Mouse (Mus musculus) hindbrain, embryonic 11.5 days (tissue): ENCODE data around the gene Pcsk4. TPM values are rescaled to one million over a fixed set of nuclear protein-coding genes. Genes with fewer than 3 reads are reported as not detected.
A peak's percentile ranks its signal among the peaks of the same experiment; 100 is the strongest.

Source experiments
- ATAC-seq: fragments of 200-750 bp; cut with Nextera tagmentation; 2 replicates; pipeline ENCODE4 v1.8.0; 2017; ENCODE audit warnings: mild to moderate bottlenecking, moderate TSS enrichment, moderate library complexity; ENCODE audit not compliant: low FRiP score
- DNase-seq: peaks from one replicate; pipeline ENCODE4 v3.0.0-alpha.2; 2015; ENCODE audit warnings: low spot score
- H3K27ac ChIP-seq: fragments of 300-500 bp; sonication (generic); 2 replicates; pipeline ENCODE4 v1.5.1; 2014; ENCODE audit warnings: mild to moderate bottlenecking, low read depth, low read length
- H3K27me3 ChIP-seq: fragments of 300-500 bp; sonication (generic); 2 replicates; pipeline ENCODE4 v1.6.1; 2014; ENCODE audit warnings: mild to moderate bottlenecking, low read length, moderate library complexity, mixed read lengths; ENCODE audit not compliant: control insufficient read depth, insufficient read depth
- H3K36me3 ChIP-seq: fragments of 300-500 bp; sonication (generic); 2 replicates; pipeline ENCODE4 v1.6.1; 2014; ENCODE audit warnings: mild to moderate bottlenecking, low read length, moderate library complexity, mixed read lengths; ENCODE audit not compliant: control insufficient read depth, insufficient read depth
- H3K4me1 ChIP-seq: fragments of 300-500 bp; sonication (generic); replicated peaks from 2 replicates; pipeline ENCODE4 v1.6.1; 2014; ENCODE audit warnings: low read length, mixed read lengths; ENCODE audit not compliant: control insufficient read depth, insufficient read depth
- H3K4me2 ChIP-seq: fragments of 300-500 bp; sonication (generic); replicated peaks from 2 replicates; pipeline ENCODE4 v1.6.1; 2014; ENCODE audit warnings: mild to moderate bottlenecking, low read depth, low read length
- H3K4me3 ChIP-seq: fragments of 300-500 bp; sonication (generic); 2 replicates; pipeline ENCODE4 v1.5.1; 2014; ENCODE audit warnings: low read depth, low read length
- H3K9ac ChIP-seq: fragments of 300-500 bp; sonication (generic); 2 replicates; pipeline ENCODE4 v1.6.1; 2014; ENCODE audit warnings: low read depth, low read length
- H3K9me3 ChIP-seq: fragments of 300-500 bp; sonication (generic); 2 replicates; pipeline ENCODE4 v1.6.1; 2016; ENCODE audit warnings: low read length; ENCODE audit not compliant: control insufficient read depth
- WGBS: fragments of 180-500 bp; shearing (Covaris S2); extraction: QIAGEN DNeasy Blood & Tissue Kit; methylation state at CpG from one replicate; pipeline ENCODE4 v1.1.7; 2014; 5-methylcytosine and 5-hydroxymethylcytosine counted together
- polyA plus RNA-seq: library from polyadenylated mRNA; unstranded; fragments of >200 nt; fragmentation: Nextera tagmentation; extraction: Ambion mirVana; gene quantifications from 2 replicates; pipeline ENCODE4 v1.2.1, GENCODE M21; 2014

The Pcsk4 gene
- polyA plus RNA-seq, 1 experiment from 2014 or later, result 1.8 TPM

DNA sequence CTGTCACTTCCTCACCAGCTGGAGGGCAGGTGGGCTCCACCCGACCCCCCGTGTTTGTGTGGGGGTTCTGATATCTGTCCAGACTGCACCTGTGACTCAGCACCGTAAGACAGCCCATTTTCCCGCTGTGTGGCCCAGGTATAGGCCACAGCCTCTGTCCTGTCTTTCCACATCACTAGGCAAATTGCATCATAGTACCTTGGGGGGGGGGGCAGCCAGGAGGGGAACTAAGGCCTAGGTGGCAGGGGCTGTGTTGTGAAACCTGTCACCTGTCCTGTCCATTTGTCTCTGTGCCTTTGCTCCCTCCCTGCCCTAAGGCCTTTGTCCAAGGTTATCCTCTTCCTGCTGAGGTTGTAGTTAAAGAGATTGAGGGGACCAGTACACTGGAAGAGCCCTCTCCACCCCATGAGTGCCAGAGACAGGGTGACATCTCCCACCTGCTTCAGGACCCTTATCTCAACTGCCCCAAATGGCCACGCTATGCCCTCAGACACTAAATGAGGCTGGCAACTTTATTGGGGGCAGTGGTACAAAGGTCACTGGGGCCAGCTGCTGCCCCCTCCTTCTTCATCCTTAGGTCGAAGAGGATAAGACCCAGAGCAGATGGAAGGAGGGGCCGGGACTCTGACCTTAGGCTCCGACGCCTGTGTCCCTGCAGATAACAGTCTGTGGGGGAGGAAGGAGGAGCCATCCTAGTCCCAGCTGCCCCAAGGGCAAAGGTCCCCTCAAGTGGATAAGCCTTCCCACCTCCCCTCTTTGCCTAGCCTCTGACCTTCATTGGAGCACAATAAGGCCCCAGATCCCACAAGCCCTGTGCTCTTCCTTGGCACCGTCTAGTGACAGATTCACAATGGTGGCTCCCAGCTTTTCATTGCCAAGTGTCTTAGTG, 2.6 kb upstream of the Pcsk4 start:
- WGBS, result 61% methylated on average over 10 of the region's 10 CpGs

DNA sequence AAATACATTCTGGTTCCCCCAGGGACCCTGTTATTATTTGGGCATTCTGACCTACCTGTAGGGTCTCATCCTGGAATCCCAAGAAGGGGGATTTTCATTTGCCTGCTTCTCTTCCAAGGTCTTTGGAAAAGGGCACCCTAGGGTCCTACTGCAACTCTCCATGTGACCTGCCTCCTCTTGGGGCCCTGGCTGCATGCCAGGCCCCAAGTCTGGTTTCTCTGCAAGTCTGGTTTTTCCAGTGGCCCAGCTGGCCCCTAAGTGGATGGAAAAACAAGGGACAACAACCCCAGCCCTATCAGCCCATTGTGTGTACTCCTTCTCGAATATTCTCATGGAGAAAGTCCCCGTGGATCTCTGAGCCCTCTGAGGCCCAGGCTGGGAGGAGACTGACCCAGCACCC, 1.6 kb upstream of the Pcsk4 start:
- Histone ChIP-seq H3K4me3 (no peak overlapping the region), H3K4me1 (0 out of 2 replicates have a peak, but pooled peaks cover 5% of the 10 kb centered on the region), H3K4me2 (peak overlapping the region; percentile 85; the same call in 1 of the 2 replicates), H3K36me3 (no peaks in the 10 kb centered on the region), H3K27me3 (peaks cover 7% of the 10 kb centered on the region), H3K9ac (peak overlapping the region; percentile 19; the same call in 1 of the 2 replicates), H3K9me3 (no peaks in the 10 kb centered on the region), H3K27ac (no peak overlapping the region)
- ATAC-seq (no peak), DNase-seq (no peak)
- 83% methylated on average over 2 of the region's 2 CpGs for WGBS

More for the DNA sequence above, 2.6 kb upstream of the Pcsk4 start:
- Histone ChIP-seq H3K9me3 (no peaks in the 10 kb centered on the region), H3K4me2 (no peak overlapping the region), H3K9ac (no peak overlapping the region), H3K27ac (no peak overlapping the region), H3K27me3 (peaks cover 7% of the 10 kb centered on the region), H3K4me1 (0 out of 2 replicates have a peak, but pooled peaks cover 5% of the 10 kb centered on the region), H3K36me3 (no peaks in the 10 kb centered on the region), H3K4me3 (no peak overlapping the region)
- ATAC-seq (no peak), DNase-seq (no peak)

DNA sequence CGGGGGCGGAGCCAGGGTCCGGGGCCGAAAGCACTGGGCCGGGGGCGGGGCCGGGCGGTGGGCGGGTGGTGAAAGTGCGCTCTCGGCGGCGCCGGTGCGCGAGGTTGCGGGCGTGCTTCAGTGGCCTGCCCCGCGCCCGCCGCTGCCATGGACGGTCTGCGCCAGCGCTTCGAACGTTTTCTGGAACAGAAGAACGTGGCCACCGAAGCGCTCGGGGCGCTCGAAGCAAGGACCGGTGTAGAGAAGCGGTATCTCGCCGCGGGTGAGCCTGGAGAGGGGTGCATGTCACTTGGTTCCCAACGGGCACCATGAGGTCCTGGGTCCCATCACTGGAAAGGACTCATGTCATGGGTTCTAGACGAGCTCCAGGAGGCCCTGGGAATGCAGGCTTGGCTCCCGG, 786 bp upstream of the Pcsk4 start:
- H3K27me3 ChIP-seq, result peaks cover 7% of the 10 kb centered on the region
- no peak overlapping the region for H3K27ac ChIP-seq
- ATAC-seq (no peak), DNase-seq (no peak)
- H3K9me3 ChIP-seq, result no peaks in the 10 kb centered on the region
- H3K4me3 ChIP-seq, result peak overlapping the region; percentile 46
- peak overlapping the region; percentile 49; the same call in 1 of the 2 replicates for H3K9ac ChIP-seq
- peak overlapping the region; percentile 85 for H3K4me2 ChIP-seq
- H3K4me1 ChIP-seq, result 0 out of 2 replicates have a peak, but pooled peaks cover 5% of the 10 kb centered on the region
- 2% methylated on average over 41 of the region's 41 CpGs for WGBS
- no peaks in the 10 kb centered on the region for H3K36me3 ChIP-seq

DNA sequence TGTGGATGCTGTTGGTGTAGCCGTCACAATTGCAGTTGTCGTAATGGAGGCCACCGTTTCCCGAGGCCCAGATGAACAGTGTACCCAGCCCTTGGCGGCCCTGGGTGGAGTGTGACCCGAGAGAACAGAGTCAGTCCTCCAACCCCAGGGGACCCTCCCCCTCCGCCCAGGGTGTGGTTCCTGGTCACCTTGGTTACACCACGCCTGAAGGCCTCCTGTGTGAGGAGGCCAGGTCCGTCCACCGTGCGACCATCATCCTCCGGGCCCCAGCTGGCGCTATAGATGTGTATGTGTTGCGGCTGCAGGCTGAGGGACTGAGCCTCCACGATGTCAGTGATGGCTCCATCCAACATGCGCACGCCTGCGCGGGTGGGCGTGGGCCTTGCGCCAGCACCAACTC, 4.3 kb downstream of the Pcsk4 start:
- H3K27ac ChIP-seq, result no peak overlapping the region
- H3K9me3 ChIP-seq, result no peaks in the 10 kb centered on the region
- no peak overlapping the region for H3K4me3 ChIP-seq
- 81% methylated on average over 21 of the region's 21 CpGs for WGBS
- H3K27me3 ChIP-seq, result peaks cover 2% of the 10 kb centered on the region; the same call in 1 of the 2 replicates
- no peak for DNase-seq
- no peak for ATAC-seq
- H3K9ac ChIP-seq, result no peak overlapping the region
- H3K4me2 ChIP-seq, result no peak overlapping the region
- H3K4me1 ChIP-seq, result 0 out of 2 replicates have a peak, but pooled peaks cover 9% of the 10 kb centered on the region
- H3K36me3 ChIP-seq, result no peaks in the 10 kb centered on the region

DNA sequence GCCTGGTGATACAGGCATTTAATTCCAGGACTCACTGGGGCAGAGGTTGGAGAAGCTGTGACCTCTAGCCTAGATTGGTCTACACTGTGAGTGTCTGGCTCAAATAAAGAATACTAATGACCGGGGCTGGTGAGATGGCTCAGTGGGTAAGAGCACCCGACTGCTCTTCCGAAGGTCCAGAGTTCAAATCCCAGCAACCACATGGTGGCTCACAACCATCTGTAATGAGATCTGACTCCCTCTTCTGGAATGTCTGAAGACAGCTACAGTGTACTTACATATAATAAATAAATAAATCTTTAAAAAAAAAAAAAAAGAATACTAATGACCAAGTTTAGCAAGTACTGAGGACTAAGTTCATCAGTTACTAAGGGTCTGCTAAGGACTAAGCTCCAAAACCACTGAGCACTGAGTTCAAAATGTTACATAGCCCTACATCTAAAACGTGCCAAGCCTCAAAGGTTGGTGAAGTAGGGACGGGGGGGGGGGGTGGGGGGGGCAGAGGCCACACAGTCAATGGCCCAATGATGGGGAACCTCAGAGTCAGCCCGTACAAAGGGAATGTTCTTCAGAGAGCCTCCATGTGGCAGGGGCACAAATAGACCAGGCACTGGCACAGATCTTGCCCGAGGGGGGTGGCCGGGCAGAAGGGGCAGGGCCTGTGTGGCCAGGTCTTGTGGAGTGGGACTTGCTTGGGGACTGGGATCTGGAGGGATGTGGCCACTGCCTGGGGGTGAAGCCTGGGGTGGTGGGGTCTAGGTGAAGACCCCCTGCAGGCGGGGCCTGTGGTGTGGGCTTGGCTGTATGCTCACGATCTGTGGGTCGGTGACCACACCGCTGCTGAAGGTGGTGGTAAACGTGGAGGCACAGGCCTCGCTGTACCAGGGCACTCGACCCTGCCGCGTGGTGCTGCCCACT, 4.9 kb downstream of the Pcsk4 start:
- Histone ChIP-seq H3K27ac (no peak overlapping the region), H3K36me3 (no peaks in the 10 kb centered on the region), H3K27me3 (peaks cover 2% of the 10 kb centered on the region; the same call in 1 of the 2 replicates), H3K4me1 (0 out of 2 replicates have a peak, but pooled peaks cover 9% of the 10 kb centered on the region), H3K4me2 (no peak overlapping the region; the same call in 1 of the 2 replicates), H3K9ac (no peak overlapping the region), H3K9me3 (no peaks in the 10 kb centered on the region), H3K4me3 (no peak overlapping the region)
- 76% methylated on average over 17 of the region's 17 CpGs for WGBS
- DNase-seq (no peak), ATAC-seq (no peak)

GRCm38 (mm10) chr10:80323261-80324119, 5.8 kb downstream of the Pcsk4 start:
- Histone ChIP-seq H3K9ac (peak overlapping the region; percentile 57), H3K4me3 (peak overlapping the region; percentile 47), H3K27me3 (peaks cover 2% of the 10 kb centered on the region; the same call in 1 of the 2 replicates), H3K27ac (no peak overlapping the region), H3K9me3 (no peaks in the 10 kb centered on the region), H3K36me3 (no peaks in the 10 kb centered on the region), H3K4me1 (0 out of 2 replicates have a peak, but pooled peaks cover 7% of the 10 kb centered on the region), H3K4me2 (peak overlapping the region; percentile 97)
- 2% methylated on average over 44 of the region's 46 CpGs for WGBS
- DNase-seq (peak; percentile 52), ATAC-seq (peak; percentile 15; the same call in 1 of the 2 replicates)

- peak overlapping the region; percentile 57; the same call in 1 of the 2 replicates for H3K9ac ChIP-seq
- H3K27ac ChIP-seq, result no peak overlapping the region
- H3K36me3 ChIP-seq, result no peaks in the 10 kb centered on the region
- WGBS, result 10% methylated on average over 28 of the region's 28 CpGs
- ATAC-seq, result no peak; the same call in 1 of the 2 replicates
- peaks cover 2% of the 10 kb centered on the region; the same call in 1 of the 2 replicates for H3K27me3 ChIP-seq
- peak overlapping the region; percentile 47 for H3K4me3 ChIP-seq
- H3K9me3 ChIP-seq, result no peaks in the 10 kb centered on the region
- 0 out of 2 replicates have a peak, but pooled peaks cover 7% of the 10 kb centered on the region for H3K4me1 ChIP-seq
- H3K4me2 ChIP-seq, result peak overlapping the region; percentile 97
- no peak for DNase-seq
Measured at GRCm38 (mm10) chr10:80322811-80323211, 6.5 kb downstream of the Pcsk4 start.
